Comparison of ENCODE assay signal across 8 mouse cellular contexts in genomic region chr4:133043798-133044646, GRCm38 (mm10). TPM values are rescaled to one million over a fixed set of nuclear protein-coding genes. Genes with fewer than 3 reads are reported as not detected.
DNase-seq lines count a peak whose midpoint lies in the region; ATAC-seq lines count a peak whose summit lies in the region.

No protein-coding gene starts in this region.

- intact Hi-C loops in left cerebral cortex, postnatal 36 days (cut with DNase I) = no loop called here

- no peak overlapping the region for H3K4me3 ChIP-seq in forebrain, embryonic 15.5 days
- peak overlapping the region; percentile 42 for H3K4me3 ChIP-seq in hindbrain, embryonic 10.5 days
- H3K4me3 ChIP-seq in liver, embryonic 12.5 days = no peak overlapping the region

- H3K9ac ChIP-seq in forebrain, embryonic 15.5 days (replicated peaks) = peak overlapping the region; percentile 27; the same call in 1 of the 2 replicates
- H3K9ac ChIP-seq in liver, embryonic 12.5 days = no peak overlapping the region

- ATAC-seq in forebrain, embryonic 15.5 days (replicated peaks) = no peak
- no peak for ATAC-seq in liver, embryonic 12.5 days
- ATAC-seq in megakaryocyte progenitor cell, adult 5-6 weeks (replicated peaks; ENCODE audit: poor library complexity) = no peak

- H3K9me3 ChIP-seq in forebrain, embryonic 15.5 days = no peaks in the 10 kb centered on the region
- no peaks in the 10 kb centered on the region for H3K9me3 ChIP-seq in hindbrain, embryonic 10.5 days
- H3K9me3 ChIP-seq in liver, embryonic 12.5 days (replicated peaks) = no peaks in the 10 kb centered on the region

- H3K36me3 ChIP-seq in forebrain, embryonic 15.5 days = no peaks in the 10 kb centered on the region
- H3K36me3 ChIP-seq in hindbrain, embryonic 10.5 days = no peaks in the 10 kb centered on the region
- H3K36me3 ChIP-seq in liver, embryonic 12.5 days = no peaks in the 10 kb centered on the region

- H3K27ac ChIP-seq in forebrain, embryonic 15.5 days (replicated peaks) = peak overlapping the region; percentile 87
- H3K27ac ChIP-seq in hindbrain, embryonic 10.5 days = peak overlapping the region; percentile 91
- H3K27ac ChIP-seq in liver, embryonic 12.5 days = peak overlapping the region; percentile 53

- no peaks in the 10 kb centered on the region for H3K27me3 ChIP-seq in forebrain, embryonic 15.5 days
- peaks cover 29% of the 10 kb centered on the region for H3K27me3 ChIP-seq in hindbrain, embryonic 10.5 days (ENCODE audit: insufficient read depth, poor library complexity, severe bottlenecking)
- H3K27me3 ChIP-seq in liver, embryonic 12.5 days (replicated peaks) = peaks cover 49% of the 10 kb centered on the region

- no peak overlapping the region for H3K4me2 ChIP-seq in forebrain, embryonic 15.5 days (replicated peaks)
- H3K4me2 ChIP-seq in liver, embryonic 12.5 days = peak overlapping the region; percentile 37; the same call in 1 of the 2 replicates

- WGBS in forebrain, embryonic 15.5 days = 43% methylated on average over 6 of the region's 6 CpGs
- WGBS in hindbrain, embryonic 10.5 days = 20% methylated on average over 6 of the region's 6 CpGs
- WGBS in liver, embryonic 12.5 days (ENCODE audit: insufficient replicate concordance) = 55% methylated on average over 6 of the region's 6 CpGs

- DNase-seq in lung, adult 18-20 months = peak; percentile 62 to 66
- DNase-seq in lung, postnatal 25 days (ENCODE audit: low spot score) = no peak
- peak; percentile 43 for DNase-seq in hindbrain, embryonic 10.5 days (ENCODE audit: low spot score)
- peak; percentile 66 for DNase-seq in testis, postnatal 10 days (ENCODE audit: low spot score)
- no peak for DNase-seq in left cerebral cortex, postnatal 36 days (ENCODE audit: low spot score in 2 of 2)

- peaks cover 97% of the 10 kb centered on the region for H3K4me1 ChIP-seq in forebrain, embryonic 15.5 days
- H3K4me1 ChIP-seq in hindbrain, embryonic 10.5 days (replicated peaks) = peaks cover 100% of the 10 kb centered on the region
- H3K4me1 ChIP-seq in liver, embryonic 12.5 days = peaks cover 91% of the 10 kb centered on the region

RNA-seq across cellular contexts. Expression of gene Ahdc1, which starts 33.0 kb away (rescaled TPM):
- polyA plus RNA-seq in forebrain, embryonic 15.5 days (2015; fragmentation: Nextera tagmentation; extraction: Ambion mirVana) = 14.2 and 17.0 TPM in 2 replicates
- polyA plus RNA-seq in hindbrain, embryonic 10.5 days (2016; fragmentation: Nextera tagmentation; extraction: Ambion mirVana) = 9.0 and 9.7 TPM in 2 replicates
- polyA plus RNA-seq in liver, embryonic 12.5 days (2016; fragmentation: Nextera tagmentation; extraction: Ambion mirVana) = 2.9 and 3.2 TPM in 2 replicates
- total RNA-seq in megakaryocyte progenitor cell, adult 5-6 weeks (2015) = 4.1 and 5.3 TPM in 2 replicates
- 0.81 and 3.8 TPM in 2 replicates for total RNA-seq in megakaryocyte progenitor cell, adult 5-6 weeks (2017)
- total RNA-seq in left cerebral cortex, postnatal 36 days (2021) = 100 to 1,000 TPM in 1 of 2 experiments, 10 to 100 TPM in 1; 91.3 to 110 TPM

Comparison
In these comparisons a context has a peak if more than half of its experiments do, and no peak if none do; other contexts are left out.
1. DNase-seq: peak in lung, adult 18-20 months (2 of 2), hindbrain, embryonic 10.5 days (single experiment) and testis, postnatal 10 days (single experiment); none in lung, postnatal 25 days (single experiment) and left cerebral cortex, postnatal 36 days (0 of 2).
2. Peak in every context shown above with its lines, with median percentiles within 50 percentile points of each other: H3K27ac ChIP-seq.